ENCODE assay signal across 9 mouse cellular contexts in the genomic region with DNA sequence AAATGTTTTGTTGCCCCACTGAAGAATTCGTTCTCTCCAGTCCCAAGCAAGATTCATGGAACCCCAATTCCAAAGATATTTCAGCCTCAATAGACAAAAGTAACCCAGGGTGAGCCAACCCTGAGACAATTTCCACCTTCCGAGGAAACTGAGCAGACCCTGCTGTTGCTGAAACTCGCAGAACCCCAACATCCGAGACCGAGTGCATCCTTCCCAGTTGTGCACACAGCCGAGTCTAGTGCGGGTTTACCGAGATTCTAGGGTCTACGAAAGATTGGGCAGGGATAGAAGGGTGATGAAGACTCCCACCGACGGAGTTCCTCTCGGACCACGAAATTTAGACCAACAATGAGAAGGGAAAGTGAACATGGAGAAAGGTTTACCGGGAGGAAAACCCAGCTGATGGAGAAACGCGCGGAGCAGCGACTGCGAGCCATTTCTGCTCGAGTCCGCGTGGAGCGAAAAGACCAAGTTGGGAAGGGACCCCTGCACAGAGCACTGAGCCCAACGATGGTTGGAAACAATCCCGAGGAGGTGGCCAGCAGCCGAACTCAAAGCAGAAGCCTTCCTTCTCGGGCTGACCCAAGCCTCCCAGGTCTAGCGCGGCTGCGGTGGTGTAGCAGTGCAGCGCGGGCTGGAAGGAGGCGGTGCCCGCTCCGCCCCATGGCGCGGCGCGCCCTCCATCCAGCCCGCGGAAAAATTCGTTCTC. TPM values are rescaled to one million over a fixed set of nuclear protein-coding genes. Genes with fewer than 3 reads are reported as not detected.
A peak's percentile ranks its signal among the peaks of the same experiment; 100 is the strongest.
DNase-seq lines count a peak whose midpoint lies in the region; ATAC-seq and TF ChIP-seq lines count a peak whose summit lies in the region.
"Had no signal": no experiment of that assay in that cellular context is flagged by ENCODE, and none has a peak within 500 bp of the region (broad histone marks: within the 10 kb centered on the region; RNA-seq: fewer than 3 reads in every experiment).

No protein-coding gene starts in this region.

- intact Hi-C loops in left cerebral cortex, postnatal 4 days (cut with DNase I): loop anchor here (5.0 kb wide), 1 partner anchor 156 kb away; a partner anchor contains a TSS
- intact Hi-C loops in left cerebral cortex, adult 2 months (cut with DNase I): loop anchor here (1.0 to 5.0 kb wide), 2 partner anchors 157 to 1036 kb away; a partner anchor contains a TSS

- WGBS in midbrain, embryonic 15.5 days: under 1% methylated on average over 42 of the region's 42 CpGs
- WGBS in cerebellum, adult 2 months: 2% methylated on average over 42 of the region's 42 CpGs

- H3K27ac ChIP-seq in left cerebral cortex, adult 2 months: no peak overlapping the region
- no peak overlapping the region for H3K27ac ChIP-seq in midbrain, embryonic 15.5 days
- H3K27ac ChIP-seq in cerebellum, adult 2 months (ENCODE audit: insufficient read depth, low read length): no peak overlapping the region

- 0 out of 2 replicates have a peak overlapping the region, but pooled peaks have one; percentile 8 for H3K4me2 ChIP-seq in midbrain, embryonic 15.5 days

- TF ChIP-seq CTCF in left cerebral cortex, adult 2 months (IDR thresholded peaks at IDR 0.05): no peak
- TF ChIP-seq CTCF in cerebellum, adult 2 months (IDR thresholded peaks at IDR 0.05; ENCODE audit: borderline replicate concordance, insufficient read depth, low read depth, low read length): no peak

- peaks cover 6% of the 10 kb centered on the region for H3K4me1 ChIP-seq in midbrain, embryonic 15.5 days
- H3K4me1 ChIP-seq in cerebellum, adult 2 months (ENCODE audit: control insufficient read depth, insufficient read depth, low read length): no peaks in the 10 kb centered on the region

- no peak for ATAC-seq in midbrain, embryonic 15.5 days (replicated peaks)

- no peak overlapping the region for H3K9ac ChIP-seq in midbrain, embryonic 15.5 days

- H3K36me3 ChIP-seq in midbrain, embryonic 15.5 days (replicated peaks): no peaks in the 10 kb centered on the region

- peak; percentile 4 for DNase-seq in left cerebral cortex, postnatal 4 days
- no peak for DNase-seq in left cerebral cortex, adult 2 months (ENCODE audit: extremely low spot score in 1 of 2, low spot score in 2 of 2)
- DNase-seq in embryo, embryonic 10 days (ENCODE audit: low spot score): peak; percentile 71
- DNase-seq in induced T-regulatory cell, adult 2 months (ENCODE audit: low read depth): peak; percentile 34
- no peak for DNase-seq in cerebellum, adult 2 months
- no peak for DNase-seq in c-Kit-positive CD71-positive TER-119-positive erythroid progenitor cells, embryonic 14.5 days (ENCODE audit: low spot score)
- DNase-seq in spleen, adult 18-20 months: no peak

- H3K4me3 ChIP-seq in left cerebral cortex, adult 2 months: no peak overlapping the region
- H3K4me3 ChIP-seq in midbrain, embryonic 15.5 days: peak overlapping the region; percentile 8; the same call in 1 of the 2 replicates
- no peak overlapping the region for H3K4me3 ChIP-seq in cerebellum, adult 2 months (replicated peaks; ENCODE audit: insufficient read depth, low read depth, low read length)

- peaks cover 81% of the 10 kb centered on the region for H3K27me3 ChIP-seq in midbrain, embryonic 15.5 days (replicated peaks)
- H3K27me3 ChIP-seq in cerebellum, adult 2 months (ENCODE audit: control insufficient read depth, insufficient read depth, low read length): peaks cover 14% of the 10 kb centered on the region; the same call in 1 of the 2 replicates

- no peaks in the 10 kb centered on the region for H3K9me3 ChIP-seq in midbrain, embryonic 15.5 days

- TF ChIP-seq POLR2A in cerebellum, adult 2 months (IDR thresholded peaks at IDR 0.05; ENCODE audit: borderline replicate concordance, insufficient read depth, low read length): no peak

RNA-seq across cellular contexts. Expression of a gene that starts 6.9 kb away (rescaled TPM):
- total RNA-seq in left cerebral cortex, postnatal 4 days (2021): 1 to 10 TPM in 1 of 2 experiments, under 1 TPM in 1; 0.76 to 1.2 TPM
- total RNA-seq in left cerebral cortex, adult 2 months (2021): under 1 TPM; 0.35 to 0.63 TPM
- 0.46 and 0.88 TPM in 2 replicates for polyA plus RNA-seq in midbrain, embryonic 15.5 days (2015; fragmentation: Nextera tagmentation; extraction: Ambion mirVana)
- 0.10 TPM in 2 replicates for polyA plus RNA-seq in cerebellum, adult 2 months (2012; rRNA removed)

RNA-seq across cellular contexts. Expression of a gene that starts 24.0 kb away (rescaled TPM):
- total RNA-seq in left cerebral cortex, postnatal 4 days (2021): not detected
- total RNA-seq in left cerebral cortex, adult 2 months (2021): not detected
- 0.27 and 0.34 TPM in 2 replicates for polyA plus RNA-seq in midbrain, embryonic 15.5 days (2015; fragmentation: Nextera tagmentation; extraction: Ambion mirVana)
- polyA plus RNA-seq in cerebellum, adult 2 months (2012; rRNA removed): not detected in 2 replicates
- total RNA-seq: heart, postnatal 10 days had no signal

Comparison
In these comparisons a context has a peak if more than half of its experiments do, and no peak if none do; other contexts are left out.
1. DNase-seq: peak in left cerebral cortex, postnatal 4 days (single experiment), embryo, embryonic 10 days (single experiment) and induced T-regulatory cell, adult 2 months (single experiment); none in left cerebral cortex, adult 2 months (0 of 2), cerebellum, adult 2 months (0 of 2), c-Kit-positive CD71-positive TER-119-positive erythroid progenitor cells, embryonic 14.5 days (single experiment) and spleen, adult 18-20 months (0 of 2).